Mouse (Mus musculus) thymus, adult 2 months (tissue): ENCODE measurements at regions not wholly inside any gene's neighbourhood (a gene's known extent, or its start where the extent isn't known, plus 50 kb on each side); places are given as distances from the start of the nearest gene placed in this dataset.

Source experiments
- DNase-seq: peaks from one replicate; pipeline ENCODE4 v3.0.0; 2021
- H3K27ac ChIP-seq: fragments of 200-500 bp; 2 replicates; pipeline ENCODE4 v1.5.1; 2012; ENCODE audit warnings: low read length, control low read depth; ENCODE audit not compliant: control insufficient read depth, insufficient read depth
- H3K27me3 ChIP-seq: fragments of 200-500 bp; 2 replicates; pipeline ENCODE4 v1.6.1; 2012; ENCODE audit warnings: mild to moderate bottlenecking, low read length, moderate library complexity, mixed read lengths; ENCODE audit not compliant: control insufficient read depth, insufficient read depth
- H3K36me3 ChIP-seq: fragments of 200-500 bp; 2 replicates; pipeline ENCODE4 v1.6.1; 2012; ENCODE audit warnings: mild to moderate bottlenecking, low read length, moderate library complexity; ENCODE audit not compliant: control insufficient read depth, insufficient read depth
- H3K4me1 ChIP-seq: fragments of 200-500 bp; replicated peaks from 2 replicates; pipeline ENCODE4 v1.6.1; 2012; ENCODE audit warnings: low read length; ENCODE audit not compliant: control insufficient read depth, insufficient read depth
- H3K4me3 ChIP-seq: fragments of 200-500 bp; 2 replicates; pipeline ENCODE4 v1.5.1; 2012; ENCODE audit warnings: mild to moderate bottlenecking, low read length, control low read depth, moderate library complexity; ENCODE audit not compliant: control insufficient read depth, insufficient read depth
- CTCF ChIP-seq: fragments of 200-500 bp; IDR thresholded peaks from 2 replicates; pipeline ENCODE4 v1.5.1; 2012; ENCODE audit warnings: mild to moderate bottlenecking, control low read depth, low read length, moderate library complexity, borderline replicate concordance; ENCODE audit not compliant: control insufficient read depth, poor library complexity, insufficient read depth; ENCODE audit errors: extremely low read depth
- POLR2A ChIP-seq: fragments of 200-500 bp; IDR thresholded peaks from 2 replicates; pipeline ENCODE4 v1.6.1; 2012; ENCODE audit warnings: mild to moderate bottlenecking, low read length, control low read depth, moderate library complexity; ENCODE audit not compliant: control insufficient read depth, poor library complexity, insufficient read depth; ENCODE audit errors: extremely low read depth
- WGBS: fragments of 180-500 bp; shearing (Covaris S2); methylation state at CpG from one replicate; pipeline ENCODE4 v1.1.7; 2018; 5-methylcytosine and 5-hydroxymethylcytosine counted together

GRCm38 (mm10) chr13:51010736-51011135, 89.9 kb upstream of the Spin1 start:
- H3K27me3 ChIP-seq, result no peaks in the 10 kb centered on the region
- no peak for DNase-seq
- no peak overlapping the region for H3K4me3 ChIP-seq
- H3K27ac ChIP-seq, result no peak overlapping the region
- H3K4me1 ChIP-seq, result no peaks in the 10 kb centered on the region
- H3K36me3 ChIP-seq, result no peaks in the 10 kb centered on the region
- WGBS, result 91% methylated on average over 7 of the region's 7 CpGs
- no peak for TF ChIP-seq POLR2A
- TF ChIP-seq CTCF, result no peak

DNA sequence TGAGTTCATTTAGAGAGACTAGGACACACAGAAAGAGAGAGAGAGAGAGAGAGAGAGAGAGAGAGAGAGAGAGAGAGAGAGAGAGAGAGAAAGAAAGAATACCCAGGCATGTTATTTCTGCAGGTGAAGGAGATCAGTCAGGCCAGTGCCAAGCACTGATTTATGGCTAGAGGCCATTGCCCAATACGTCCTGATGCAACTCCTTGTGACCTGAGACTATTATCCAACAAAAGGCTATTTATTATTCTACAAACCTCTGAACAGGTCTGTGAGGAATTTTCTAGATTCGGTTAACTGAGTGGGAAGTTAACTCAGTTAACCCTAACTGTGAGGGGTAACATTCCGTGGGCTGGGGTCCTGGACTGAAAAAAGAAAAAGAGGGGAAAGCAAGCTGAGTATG, 84.5 kb upstream of the Spin1 start:
- WGBS, result 68% methylated on average over 3 of the region's 3 CpGs
- TF ChIP-seq CTCF (no peak), POLR2A (no peak)
- Histone ChIP-seq H3K4me1 (no peaks in the 10 kb centered on the region), H3K4me3 (no peak overlapping the region), H3K36me3 (no peaks in the 10 kb centered on the region), H3K27ac (no peak overlapping the region), H3K27me3 (no peaks in the 10 kb centered on the region)
- no peak for DNase-seq

- no peak overlapping the region for H3K4me3 ChIP-seq
- H3K4me1 ChIP-seq, result no peaks in the 10 kb centered on the region
- H3K27me3 ChIP-seq, result no peaks in the 10 kb centered on the region
- WGBS, result 87% methylated on average over 16 of the region's 16 CpGs
- H3K27ac ChIP-seq, result no peak overlapping the region
- TF ChIP-seq POLR2A (no peak), CTCF (no peak)
- no peak for DNase-seq
- no peaks in the 10 kb centered on the region for H3K36me3 ChIP-seq
These were observed 83.5 kb upstream of the Spin1 start for GRCm38 (mm10) chr13:51016956-51017703.

- no peak overlapping the region for H3K4me3 ChIP-seq
- H3K27ac ChIP-seq, result no peak overlapping the region
- H3K36me3 ChIP-seq, result no peaks in the 10 kb centered on the region
- no peak for DNase-seq
- H3K4me1 ChIP-seq, result no peaks in the 10 kb centered on the region
- TF ChIP-seq CTCF, result no peak
- 75% methylated on average over 10 of the region's 10 CpGs for WGBS
- no peaks in the 10 kb centered on the region for H3K27me3 ChIP-seq
These were observed 82.9 kb upstream of the Spin1 start for GRCm38 (mm10) chr13:51017727-51018321.

- no peaks in the 10 kb centered on the region for H3K36me3 ChIP-seq
- no peak for DNase-seq
These were observed 82.3 kb upstream of the Spin1 start for GRCm38 (mm10) chr13:51018366-51018765.

GRCm38 (mm10) chr13:51022401-51023250, 78.1 kb upstream of the Spin1 start:
- no peak for DNase-seq
- Histone ChIP-seq H3K27me3 (no peaks in the 10 kb centered on the region), H3K4me1 (no peaks in the 10 kb centered on the region), H3K27ac (no peak overlapping the region), H3K36me3 (no peaks in the 10 kb centered on the region), H3K4me3 (no peak overlapping the region)
- TF ChIP-seq POLR2A, result no peak
- TF ChIP-seq CTCF, result no peak
- WGBS, result 64% methylated on average over 13 of the region's 13 CpGs

More at GRCm38 (mm10) chr13:51018366-51018765, 82.3 kb upstream of the Spin1 start:
- no peaks in the 10 kb centered on the region for H3K4me1 ChIP-seq
- no peaks in the 10 kb centered on the region for H3K27me3 ChIP-seq
- no peak overlapping the region for H3K4me3 ChIP-seq
- no peak for TF ChIP-seq CTCF
- TF ChIP-seq POLR2A, result no peak
- no peak overlapping the region for H3K27ac ChIP-seq
- 97% methylated on average over 10 of the region's 10 CpGs for WGBS
